Mouse (Mus musculus): Measurements from ENCODE around the gene Olfr901. TPM values are rescaled to one million over a fixed set of nuclear protein-coding genes. Genes with fewer than 3 reads are reported as not detected.

Gene Olfr901
- polyA plus RNA-seq, 1 experiment from 2014 or later, result not detected

Other genes starting within 250 kb of the Olfr901 start
- not detected in 2 replicates for gene Olfr891, start 248.6 kb upstream of the Olfr901 start, polyA plus RNA-seq (2015; fragmentation: Nextera tagmentation; extraction: Ambion mirVana)
- gene Olfr893, start 221.1 kb upstream of the Olfr901 start, polyA plus RNA-seq (2015; fragmentation: Nextera tagmentation; extraction: Ambion mirVana), result not detected in 2 replicates
- not detected in 2 replicates for gene Olfr894, start 211.4 kb upstream of the Olfr901 start, polyA plus RNA-seq (2015; fragmentation: Nextera tagmentation; extraction: Ambion mirVana)
- gene Olfr143, start 176.7 kb upstream of the Olfr901 start, polyA plus RNA-seq (2015; fragmentation: Nextera tagmentation; extraction: Ambion mirVana), result not detected in 2 replicates
- gene Olfr895, start 161.6 kb upstream of the Olfr901 start, polyA plus RNA-seq (2015; fragmentation: Nextera tagmentation; extraction: Ambion mirVana), result not detected in 2 replicates
- not detected in 2 replicates for gene Olfr896-ps1, start 138.3 kb upstream of the Olfr901 start, polyA plus RNA-seq (2015; fragmentation: Nextera tagmentation; extraction: Ambion mirVana)
- not detected in 2 replicates for gene Olfr25, start 100.4 kb upstream of the Olfr901 start, polyA plus RNA-seq (2015; fragmentation: Nextera tagmentation; extraction: Ambion mirVana)
- gene Olfr898, start 81.0 kb upstream of the Olfr901 start, polyA plus RNA-seq (2015; fragmentation: Nextera tagmentation; extraction: Ambion mirVana), result not detected in 2 replicates
- gene Olfr250, start 62.6 kb upstream of the Olfr901 start, polyA plus RNA-seq (2015; fragmentation: Nextera tagmentation; extraction: Ambion mirVana), result not detected in 2 replicates
- gene Olfr251, start 52.4 kb upstream of the Olfr901 start, polyA plus RNA-seq (2015; fragmentation: Nextera tagmentation; extraction: Ambion mirVana), result not detected in 2 replicates
- gene Olfr147, start 27.8 kb upstream of the Olfr901 start, polyA plus RNA-seq (2015; fragmentation: Nextera tagmentation; extraction: Ambion mirVana), result not detected in 2 replicates
- not detected in 2 replicates for gene Olfr902, start 18.2 kb downstream of the Olfr901 start, polyA plus RNA-seq (2015; fragmentation: Nextera tagmentation; extraction: Ambion mirVana)
- gene Olfr904, start 33.7 kb downstream of the Olfr901 start, polyA plus RNA-seq (2015; fragmentation: Nextera tagmentation; extraction: Ambion mirVana), result not detected in 2 replicates
- not detected in 2 replicates for gene Olfr905, start 41.7 kb downstream of the Olfr901 start, polyA plus RNA-seq (2015; fragmentation: Nextera tagmentation; extraction: Ambion mirVana)
- not detected in 2 replicates for gene Olfr906, start 57.6 kb downstream of the Olfr901 start, polyA plus RNA-seq (2015; fragmentation: Nextera tagmentation; extraction: Ambion mirVana)
- not detected in 2 replicates for gene Olfr907, start 66.3 kb downstream of the Olfr901 start, polyA plus RNA-seq (2015; fragmentation: Nextera tagmentation; extraction: Ambion mirVana)
- gene Olfr911-ps1, start 92.1 kb downstream of the Olfr901 start, polyA plus RNA-seq (2015; fragmentation: Nextera tagmentation; extraction: Ambion mirVana), result not detected in 2 replicates
- not detected in 2 replicates for gene Olfr910, start 108.4 kb downstream of the Olfr901 start, polyA plus RNA-seq (2015; fragmentation: Nextera tagmentation; extraction: Ambion mirVana)
- gene Olfr912, start 150.7 kb downstream of the Olfr901 start, polyA plus RNA-seq (2015; fragmentation: Nextera tagmentation; extraction: Ambion mirVana), result not detected in 2 replicates
- not detected in 2 replicates for gene Olfr913, start 163.3 kb downstream of the Olfr901 start, polyA plus RNA-seq (2015; fragmentation: Nextera tagmentation; extraction: Ambion mirVana)
- gene Olfr914, start 175.6 kb downstream of the Olfr901 start, polyA plus RNA-seq (2015; fragmentation: Nextera tagmentation; extraction: Ambion mirVana), result not detected in 2 replicates
- not detected in 2 replicates for gene Olfr916, start 230.4 kb downstream of the Olfr901 start, polyA plus RNA-seq (2015; fragmentation: Nextera tagmentation; extraction: Ambion mirVana)
- not detected in 2 replicates for gene Olfr917, start 236.4 kb downstream of the Olfr901 start, polyA plus RNA-seq (2015; fragmentation: Nextera tagmentation; extraction: Ambion mirVana)
- gene Olfr918, start 245.1 kb downstream of the Olfr901 start, polyA plus RNA-seq (2015; fragmentation: Nextera tagmentation; extraction: Ambion mirVana), result not detected in 2 replicates